Mouse (Mus musculus): ENCODE results near the gene Acsf2.
A peak's percentile ranks its signal among the peaks of the same experiment; 100 is the strongest.

Acsf2 gene

GRCm38 (mm10) chr11:94547271-94547670, 54.4 kb downstream of the Acsf2 start:
- no peak for DNase-seq

GRCm38 (mm10) chr11:94546381-94546780, 55.3 kb downstream of the Acsf2 start:
- DNase-seq: no peak

- peak; percentile 41 for DNase-seq
Measured at GRCm38 (mm10) chr11:94544422-94544821, 57.2 kb downstream of the Acsf2 start.

GRCm38 (mm10) chr11:94543932-94544331, 57.7 kb downstream of the Acsf2 start:
- DNase-seq: peak; percentile 77

GRCm38 (mm10) chr11:94543344-94543743, 58.3 kb downstream of the Acsf2 start:
- DNase-seq: no peak

GRCm38 (mm10) chr11:94542400-94542799, 59.3 kb downstream of the Acsf2 start:
- no peak for DNase-seq

GRCm38 (mm10) chr11:94539761-94540160, 61.9 kb downstream of the Acsf2 start:
- no peak for DNase-seq

GRCm38 (mm10) chr11:94538733-94539292, 62.9 kb downstream of the Acsf2 start:
- DNase-seq: no peak

GRCm38 (mm10) chr11:94533171-94533570, 68.5 kb downstream of the Acsf2 start:
- DNase-seq: no peak

- no peak for DNase-seq
Measured at GRCm38 (mm10) chr11:94528879-94529278, 72.8 kb downstream of the Acsf2 start.

GRCm38 (mm10) chr11:94526171-94526879, 75.3 kb downstream of the Acsf2 start:
- DNase-seq: peak; percentile 63

- DNase-seq: peak; percentile 88
Measured at GRCm38 (mm10) chr11:94521219-94521843, 80.3 kb downstream of the Acsf2 start, which contains the start of gene Mycbpap. Mycbpap (minus strand) TSS chr11:94521742.

- no peak for DNase-seq
Measured at GRCm38 (mm10) chr11:94513452-94513851, 88.2 kb downstream of the Acsf2 start.

GRCm38 (mm10) chr11:94508976-94509375, 92.7 kb downstream of the Acsf2 start:
- no peak for DNase-seq

All from embryo, embryonic 11 days (tissue).